Mouse (Mus musculus) neural tube, embryonic 15.5 days (tissue): ENCODE data around the gene Ifitm6. TPM values are rescaled to one million over a fixed set of nuclear protein-coding genes. Genes with fewer than 3 reads are reported as not detected.

ENCODE experiments used
- ATAC-seq: fragments of 200-750 bp; cut with Nextera tagmentation; 2 replicates; pipeline ENCODE4 v1.8.0; 2017; ENCODE audit warnings: mild to moderate bottlenecking, moderate TSS enrichment, moderate library complexity; ENCODE audit not compliant: low FRiP score
- H3K27ac ChIP-seq: fragments of 300-500 bp; sonication (generic); replicated peaks from 2 replicates; pipeline ENCODE4 v1.5.1; 2015; ENCODE audit warnings: mild to moderate bottlenecking, inconsistent platforms
- H3K27me3 ChIP-seq: fragments of 300-500 bp; sonication (generic); replicated peaks from 2 replicates; pipeline ENCODE4 v1.6.1; 2015; ENCODE audit warnings: inconsistent platforms
- H3K36me3 ChIP-seq: fragments of 300-500 bp; sonication (generic); 2 replicates; pipeline ENCODE4 v1.6.1; 2015; ENCODE audit warnings: inconsistent platforms
- H3K4me1 ChIP-seq: fragments of 300-500 bp; sonication (generic); 2 replicates; pipeline ENCODE4 v1.6.1; 2015; ENCODE audit warnings: inconsistent platforms
- H3K4me2 ChIP-seq: fragments of 300-500 bp; sonication (generic); 2 replicates; pipeline ENCODE4 v1.6.1; 2015; ENCODE audit warnings: inconsistent platforms, mild to moderate bottlenecking, moderate library complexity
- H3K4me3 ChIP-seq: fragments of 300-500 bp; sonication (generic); replicated peaks from 2 replicates; pipeline ENCODE4 v1.5.1; 2015; ENCODE audit warnings: mild to moderate bottlenecking, inconsistent platforms
- H3K9ac ChIP-seq: fragments of 300-500 bp; sonication (generic); replicated peaks from 2 replicates; pipeline ENCODE4 v1.6.1; 2015; ENCODE audit warnings: mild to moderate bottlenecking, inconsistent platforms
- H3K9me3 ChIP-seq: fragments of 300-500 bp; sonication (generic); replicated peaks from 2 replicates; pipeline ENCODE4 v1.6.1; 2016; ENCODE audit warnings: inconsistent platforms
- WGBS: fragments of 180-500 bp; shearing (Covaris S2); methylation state at CpG from one replicate; pipeline ENCODE4 v1.1.7; 2015; ENCODE audit warnings: mixed read lengths; 5-methylcytosine and 5-hydroxymethylcytosine counted together
- polyA plus RNA-seq: library from polyadenylated mRNA; unstranded; fragments of >200 nt; fragmentation: Nextera tagmentation; extraction: Ambion mirVana; gene quantifications from 2 replicates; pipeline ENCODE4 v1.2.1, GENCODE M21; 2015

The Ifitm6 gene
- polyA plus RNA-seq, 1 experiment from 2014 or later, result 1.7 TPM

DNA sequence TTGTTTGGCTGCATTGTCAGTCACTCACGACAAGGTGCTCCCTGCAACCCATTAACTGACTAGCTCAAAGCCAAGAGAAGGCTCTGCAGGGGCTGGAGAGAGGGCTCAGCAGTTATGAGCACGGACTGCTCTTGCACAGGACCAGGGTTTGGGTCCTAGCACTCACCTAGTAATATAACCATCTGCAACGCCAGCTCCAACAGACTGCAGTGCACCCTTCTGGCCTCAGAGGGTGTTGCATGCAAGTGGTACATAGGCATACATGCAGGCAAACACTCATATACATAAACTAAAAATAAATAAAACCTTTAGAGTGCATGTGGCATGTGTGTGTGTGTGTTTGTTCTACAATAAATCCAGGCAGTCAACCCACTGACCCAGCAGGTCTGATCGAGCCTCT is 38.1 kb upstream of the Ifitm6 start:
- no peak for ATAC-seq
- H3K27me3 ChIP-seq, result no peaks in the 10 kb centered on the region
- peaks cover 19% of the 10 kb centered on the region for H3K4me1 ChIP-seq
- no peak overlapping the region for H3K4me2 ChIP-seq
- H3K4me3 ChIP-seq, result no peak overlapping the region
- H3K27ac ChIP-seq, result no peak overlapping the region
- H3K9ac ChIP-seq, result no peak overlapping the region
- no peaks in the 10 kb centered on the region for H3K9me3 ChIP-seq
- peaks cover 3% of the 10 kb centered on the region; the same call in 1 of the 2 replicates for H3K36me3 ChIP-seq
- WGBS, result 87% methylated on average over 4 of the region's 4 CpGs

DNA sequence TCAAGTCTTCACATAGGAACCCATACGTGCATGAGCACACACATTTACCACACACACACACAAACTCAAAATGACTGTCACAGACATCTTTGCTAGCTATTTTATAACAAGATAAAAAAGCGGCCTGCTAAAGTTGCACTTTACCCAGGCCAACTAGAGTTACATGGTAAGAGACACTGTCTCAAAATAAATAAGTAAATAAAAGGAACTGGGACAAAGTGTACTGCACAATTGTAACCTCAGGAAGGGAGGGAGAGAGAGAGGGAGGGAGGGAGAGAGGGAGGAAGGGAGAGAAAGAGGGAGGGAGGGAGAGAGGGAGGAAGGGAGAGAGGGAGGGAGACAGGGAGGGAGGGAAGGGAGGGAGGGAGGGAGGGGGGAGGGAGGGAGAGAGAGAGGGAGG is 34.7 kb upstream of the Ifitm6 start:
- H3K9me3 ChIP-seq, result no peaks in the 10 kb centered on the region
- no peak overlapping the region for H3K9ac ChIP-seq
- WGBS, result 82% methylated on average over 2 of the region's 2 CpGs
- no peaks in the 10 kb centered on the region for H3K27me3 ChIP-seq
- no peak for ATAC-seq
- no peak overlapping the region for H3K27ac ChIP-seq
- peaks cover 3% of the 10 kb centered on the region; the same call in 1 of the 2 replicates for H3K36me3 ChIP-seq
- H3K4me3 ChIP-seq, result no peak overlapping the region
- no peak overlapping the region for H3K4me2 ChIP-seq
- H3K4me1 ChIP-seq, result peaks cover 11% of the 10 kb centered on the region

DNA sequence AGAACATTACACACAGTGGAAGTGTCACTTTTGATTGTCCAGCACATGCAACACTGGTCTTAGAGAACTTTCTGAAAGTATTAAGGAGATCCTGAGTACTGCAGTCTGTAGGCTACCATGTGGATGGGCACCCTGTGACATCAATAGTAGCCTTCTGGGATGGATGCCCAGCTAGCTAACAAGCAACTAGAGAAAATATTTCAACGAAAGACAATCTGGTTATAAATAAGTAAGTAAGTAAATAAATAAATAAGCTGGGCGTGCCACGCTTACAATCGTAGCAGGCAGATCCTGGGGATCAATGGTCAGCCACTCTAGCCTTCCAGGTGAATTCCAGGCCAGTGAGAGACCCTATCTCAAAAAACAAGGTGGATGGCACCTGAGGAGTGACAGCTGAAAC is 34.3 kb upstream of the Ifitm6 start:
- no peaks in the 10 kb centered on the region for H3K27me3 ChIP-seq
- 95% methylated on average over 4 of the region's 4 CpGs for WGBS
- H3K4me3 ChIP-seq, result no peak overlapping the region
- H3K27ac ChIP-seq, result no peak overlapping the region
- peaks cover 15% of the 10 kb centered on the region for H3K4me1 ChIP-seq
- peaks cover 3% of the 10 kb centered on the region; the same call in 1 of the 2 replicates for H3K36me3 ChIP-seq
- no peaks in the 10 kb centered on the region for H3K9me3 ChIP-seq
- H3K9ac ChIP-seq, result no peak overlapping the region
- no peak overlapping the region for H3K4me2 ChIP-seq
- no peak for ATAC-seq

DNA sequence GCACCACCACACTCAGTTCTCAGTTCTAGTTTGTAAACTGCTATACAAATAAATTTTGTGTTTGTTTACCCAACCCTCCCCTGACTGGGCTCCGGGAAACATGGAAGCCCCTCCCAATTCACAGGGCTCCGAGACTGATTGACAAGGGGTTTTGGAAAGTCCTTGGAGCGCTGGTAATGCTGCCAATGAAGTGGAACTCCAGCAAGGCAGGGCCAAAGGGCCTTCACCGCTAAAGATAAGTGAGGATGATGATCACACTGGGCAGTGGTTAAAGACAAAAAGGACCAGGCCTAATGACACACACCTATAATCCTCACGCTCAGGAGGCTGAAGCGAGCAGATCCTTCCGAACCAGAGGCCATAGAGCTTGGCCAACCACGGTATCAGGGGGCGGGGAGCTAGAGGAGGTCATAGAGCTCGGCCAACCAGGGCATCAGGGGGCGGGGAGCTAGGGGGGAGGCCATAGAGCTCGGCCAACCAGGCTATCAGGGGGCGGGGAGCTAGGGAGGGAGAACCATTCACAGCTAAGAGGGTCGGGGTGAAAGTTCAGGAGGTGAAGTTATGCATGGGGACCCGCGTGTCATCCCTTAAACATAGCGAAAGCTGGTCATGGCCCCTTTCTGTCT is 33.4 kb upstream of the Ifitm6 start:
- Histone ChIP-seq H3K4me2 (no peak overlapping the region), H3K27me3 (no peaks in the 10 kb centered on the region), H3K9me3 (no peaks in the 10 kb centered on the region), H3K4me3 (no peak overlapping the region), H3K36me3 (peaks cover 3% of the 10 kb centered on the region; the same call in 1 of the 2 replicates), H3K27ac (no peak overlapping the region), H3K9ac (no peak overlapping the region), H3K4me1 (peaks cover 18% of the 10 kb centered on the region)
- ATAC-seq, result no peak
- 70% methylated on average over 17 of the region's 17 CpGs for whole genome bisulfite sequencing

DNA sequence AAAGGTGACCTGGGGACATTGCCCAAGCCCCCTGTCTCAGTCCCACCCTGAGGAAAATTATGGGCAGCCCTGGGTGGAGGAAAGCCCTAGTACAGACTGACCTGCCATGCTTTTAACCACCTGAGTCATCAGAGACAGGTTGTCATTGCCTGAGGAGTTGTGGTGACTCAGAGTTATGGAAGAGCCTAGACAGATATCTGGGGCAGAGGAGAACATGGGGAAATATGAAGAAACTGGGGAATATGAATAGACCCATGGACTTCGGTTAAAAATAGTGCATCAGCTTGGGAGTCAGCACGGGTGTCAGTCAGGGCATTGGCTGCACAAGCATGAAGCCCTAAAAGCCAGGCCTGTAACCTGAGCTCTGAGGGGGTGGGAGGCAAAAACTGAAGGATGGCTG is 31.6 kb upstream of the Ifitm6 start:
- H3K27me3 ChIP-seq, result no peaks in the 10 kb centered on the region
- no peak overlapping the region for H3K9ac ChIP-seq
- no peak overlapping the region for H3K4me3 ChIP-seq
- no peaks in the 10 kb centered on the region for H3K9me3 ChIP-seq
- WGBS, result 77% methylated on average over 2 of the region's 2 CpGs
- H3K27ac ChIP-seq, result no peak overlapping the region
- ATAC-seq, result 0 out of 2 replicates have a peak, but pooled peaks have one; percentile 13
- H3K4me1 ChIP-seq, result peaks cover 18% of the 10 kb centered on the region
- no peak overlapping the region for H3K4me2 ChIP-seq
- H3K36me3 ChIP-seq, result no peaks in the 10 kb centered on the region

DNA sequence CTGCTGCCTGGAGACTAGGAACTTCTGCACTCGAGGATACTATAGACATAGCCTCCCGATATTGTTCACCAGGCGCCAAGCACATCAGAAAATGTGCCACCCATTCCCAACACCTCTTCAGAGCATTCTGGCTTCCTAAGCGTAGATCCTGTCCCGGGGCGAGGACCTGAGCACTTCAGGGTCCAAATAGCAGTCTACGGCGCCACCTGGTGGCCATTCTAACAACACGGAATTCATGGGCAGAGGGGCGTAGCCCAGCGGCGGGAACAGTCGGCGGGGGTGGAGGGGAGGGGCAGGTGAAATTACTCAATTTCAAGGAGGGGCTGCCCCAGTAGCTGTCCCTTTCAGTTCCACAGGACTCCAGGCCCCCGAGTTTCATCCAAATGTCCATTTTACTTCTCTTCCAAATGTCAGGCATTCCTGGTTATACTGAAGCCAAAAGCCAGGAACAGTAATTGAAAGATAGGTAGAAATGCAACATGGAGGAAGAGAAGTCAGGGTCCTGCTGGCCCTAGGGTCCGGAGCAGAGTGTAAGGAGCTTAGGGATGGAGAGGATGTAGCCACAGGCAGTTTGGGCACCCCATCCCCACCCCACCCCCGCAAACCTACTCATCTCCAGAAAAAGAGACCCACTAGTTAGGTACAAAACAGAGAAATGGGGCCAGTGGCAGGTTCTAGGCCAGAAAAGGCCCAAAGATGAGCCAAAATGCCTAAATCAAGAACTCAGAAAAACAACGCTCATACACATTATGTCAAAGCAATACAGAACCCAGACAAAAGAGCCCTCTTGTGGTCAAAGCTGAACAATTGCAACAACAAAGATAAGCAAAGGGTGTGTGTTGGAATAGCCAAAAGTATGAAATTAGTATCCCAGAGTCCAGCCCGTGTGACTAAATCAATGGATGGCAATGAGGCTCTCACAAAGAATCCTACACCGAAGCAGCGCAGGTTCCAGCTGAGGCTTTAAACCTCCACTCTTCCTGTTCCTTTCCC is 30.8 kb upstream of the Ifitm6 start:
- Histone ChIP-seq H3K4me3 (peak overlapping the region; percentile 39), H3K4me2 (peak overlapping the region; percentile 92), H3K27me3 (no peaks in the 10 kb centered on the region), H3K27ac (peak overlapping the region; percentile 85), H3K4me1 (peaks cover 18% of the 10 kb centered on the region), H3K36me3 (no peaks in the 10 kb centered on the region), H3K9ac (peak overlapping the region; percentile 40), H3K9me3 (no peaks in the 10 kb centered on the region)
- 12% methylated on average over 21 of the region's 21 CpGs for whole genome bisulfite sequencing
- peak; percentile 95 for ATAC-seq

DNA sequence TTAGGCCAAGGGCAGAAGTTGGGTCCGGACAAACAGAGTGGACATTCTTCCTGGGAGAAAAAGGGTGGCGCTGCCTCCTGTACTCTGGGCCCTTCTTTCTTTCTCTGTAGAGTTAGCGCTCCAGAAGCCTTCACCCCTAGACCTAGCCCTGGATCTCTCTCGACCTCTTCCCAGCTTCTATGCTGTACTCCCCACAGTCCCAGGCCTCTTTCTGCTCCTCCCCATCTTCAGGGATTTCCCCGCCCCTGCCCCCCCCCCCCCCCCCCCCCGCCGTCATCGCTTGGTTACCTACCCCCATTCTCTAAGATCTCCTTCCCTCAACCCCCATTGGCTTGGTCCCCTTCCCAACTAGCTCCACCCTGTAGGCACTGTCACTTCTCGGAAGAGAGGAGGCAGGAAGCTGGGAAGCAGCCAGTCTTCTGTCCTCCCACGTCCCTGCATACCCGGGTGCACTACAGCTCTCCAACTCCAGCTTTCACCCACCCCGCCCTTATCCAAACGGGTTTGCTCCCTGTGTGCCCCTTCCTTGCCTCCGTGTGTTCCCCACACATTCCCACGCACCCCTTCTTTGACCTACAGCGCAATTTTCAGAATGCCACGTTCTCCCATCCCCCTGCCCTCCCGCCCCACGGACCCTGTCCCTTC is 30.0 kb upstream of the Ifitm6 start:
- H3K4me3 ChIP-seq, result peak overlapping the region; percentile 39
- H3K27ac ChIP-seq, result peak overlapping the region; percentile 85
- H3K27me3 ChIP-seq, result no peaks in the 10 kb centered on the region
- no peaks in the 10 kb centered on the region for H3K9me3 ChIP-seq
- H3K4me2 ChIP-seq, result peak overlapping the region; percentile 92
- peak overlapping the region; percentile 40 for H3K9ac ChIP-seq
- 10% methylated on average over 16 of the region's 19 CpGs for WGBS
- H3K36me3 ChIP-seq, result no peaks in the 10 kb centered on the region
- H3K4me1 ChIP-seq, result peaks cover 18% of the 10 kb centered on the region
- ATAC-seq, result peak; percentile 83

DNA sequence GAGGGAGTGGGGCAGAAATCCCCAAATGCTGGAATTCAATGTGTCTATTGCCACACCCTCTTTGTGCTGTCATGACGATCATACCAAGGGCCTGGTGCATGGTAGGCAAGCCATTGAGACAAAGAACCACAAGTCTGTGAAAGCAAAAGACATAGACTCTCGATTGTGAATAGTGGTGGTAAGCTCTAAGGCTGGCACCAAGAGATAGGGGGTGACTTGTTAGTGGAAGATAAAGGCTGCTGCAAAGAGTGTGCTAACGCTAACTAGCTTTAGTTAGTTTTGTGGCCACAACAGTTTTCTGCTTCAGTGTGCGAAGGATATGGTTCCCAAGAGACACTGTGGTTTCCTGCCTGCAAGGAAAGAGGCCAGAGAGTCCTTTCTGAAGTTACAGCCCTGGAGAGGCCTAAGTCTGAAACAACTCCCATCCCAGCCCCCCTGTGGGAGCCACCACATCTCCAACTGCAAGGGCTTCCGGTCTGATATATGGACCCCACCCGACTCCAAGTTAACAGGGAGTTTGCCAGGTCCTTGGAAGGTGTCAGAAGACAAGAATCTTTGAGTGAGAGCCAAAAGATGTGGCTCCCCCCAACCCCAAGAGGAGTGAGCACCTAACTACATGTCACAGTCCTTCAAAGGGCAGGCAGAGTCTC is 29.3 kb upstream of the Ifitm6 start:
- H3K4me1 ChIP-seq, result peaks cover 20% of the 10 kb centered on the region
- peak overlapping the region; percentile 72 for H3K27ac ChIP-seq

DNA sequence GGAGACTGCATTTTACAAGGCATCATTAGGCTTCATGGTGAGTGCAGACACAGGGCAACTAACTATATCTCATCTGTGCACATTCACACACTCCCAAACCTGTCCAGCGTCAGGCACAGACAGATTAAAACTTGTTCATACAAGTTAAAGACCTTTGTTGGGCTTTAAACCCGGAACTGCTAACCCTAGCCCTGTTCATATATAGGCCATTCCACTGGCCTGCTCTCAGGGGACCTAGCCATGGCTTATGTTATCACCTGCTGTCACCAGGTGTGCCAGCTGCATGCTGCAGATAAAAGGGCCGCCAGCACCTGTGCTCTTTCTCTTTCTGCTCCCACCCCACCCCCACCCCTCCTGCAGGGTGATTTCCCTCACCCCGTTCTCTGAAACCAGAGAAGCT is 24.8 kb upstream of the Ifitm6 start:
- Histone ChIP-seq H3K9me3 (no peaks in the 10 kb centered on the region), H3K4me1 (peaks cover 10% of the 10 kb centered on the region), H3K27ac (no peak overlapping the region), H3K9ac (no peak overlapping the region), H3K36me3 (no peaks in the 10 kb centered on the region), H3K4me3 (no peak overlapping the region), H3K27me3 (no peaks in the 10 kb centered on the region), H3K4me2 (no peak overlapping the region)
- 48% methylated on average over 4 of the region's 4 CpGs for WGBS
- ATAC-seq, result no peak

More for the DNA sequence above, 29.3 kb upstream of the Ifitm6 start:
- H3K4me2 ChIP-seq, result peak overlapping the region; percentile 92
- no peaks in the 10 kb centered on the region for H3K9me3 ChIP-seq
- ATAC-seq, result no peak
- H3K4me3 ChIP-seq, result 0 out of 2 replicates have a peak overlapping the region, but pooled peaks have one; percentile 39
- no peak overlapping the region for H3K9ac ChIP-seq
- 62% methylated on average over 6 of the region's 6 CpGs for WGBS
- no peaks in the 10 kb centered on the region for H3K27me3 ChIP-seq
- no peaks in the 10 kb centered on the region for H3K36me3 ChIP-seq

DNA sequence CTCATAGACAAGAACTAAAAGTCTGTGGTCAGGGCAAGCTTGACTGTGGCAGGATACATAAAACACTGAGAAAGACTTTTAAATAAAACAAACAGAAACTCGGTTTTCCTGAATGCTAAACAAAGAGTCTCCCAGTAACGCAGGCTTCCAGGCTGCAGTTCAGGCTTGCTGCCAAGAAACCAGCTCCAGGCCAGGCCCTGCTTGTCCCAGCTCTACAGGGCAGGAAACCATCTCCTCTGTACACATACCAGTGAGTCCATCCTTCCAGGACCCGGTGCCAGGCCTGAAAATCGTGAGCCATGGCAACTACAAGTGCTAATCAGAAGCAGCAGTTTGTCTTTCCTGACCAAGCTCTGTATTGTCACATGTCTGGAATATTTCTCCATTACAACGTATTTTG is 23.9 kb upstream of the Ifitm6 start:
- Histone ChIP-seq H3K4me2 (no peak overlapping the region), H3K4me3 (no peak overlapping the region), H3K27me3 (no peaks in the 10 kb centered on the region), H3K36me3 (no peaks in the 10 kb centered on the region), H3K4me1 (peaks cover 2% of the 10 kb centered on the region; the same call in 1 of the 2 replicates), H3K9me3 (no peaks in the 10 kb centered on the region), H3K9ac (no peak overlapping the region), H3K27ac (peak overlapping the region; percentile 72)
- ATAC-seq, result peak; percentile 79; the same call in 1 of the 2 replicates
- 27% methylated on average over 5 of the region's 5 CpGs for WGBS
